Mouse (Mus musculus): Measurements from ENCODE around the gene Btbd35f12.
"Not testable (repeated sequence)": the region's sequence is repeated elsewhere in the genome, so short reads cannot be mapped to it uniquely, and the experiment has no call there.

Gene Btbd35f12

GRCm38 (mm10) chrX:33313079-33313478 lies at the start of gene Btbd35f12:
TSS of gene Btbd35f12 (plus strand) at chrX:33313379.
- not testable (repeated sequence) for DNase-seq (ENCODE audit: extremely low read depth, low read depth)

DNA sequence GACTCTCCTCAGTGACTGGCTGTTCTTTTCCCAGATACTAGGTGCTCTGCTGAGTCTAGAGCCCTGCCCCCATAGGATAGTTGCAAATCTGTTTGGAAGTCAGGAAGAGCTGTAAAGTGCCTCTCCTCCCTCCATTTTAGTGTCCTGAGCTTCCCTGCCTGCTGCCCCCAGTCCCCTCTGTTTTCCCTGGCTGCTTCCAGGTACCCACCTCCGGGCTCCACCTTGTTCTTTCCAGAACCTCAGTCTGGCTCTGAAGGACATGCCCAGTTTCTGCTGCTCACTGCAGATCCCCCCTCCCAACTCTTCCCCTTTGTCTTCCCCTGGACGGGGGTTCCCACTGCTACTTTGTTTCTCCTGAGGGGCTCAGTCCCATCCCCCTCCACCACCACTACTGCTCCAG lies 40.1 kb downstream of the Btbd35f12 start:
- not testable (repeated sequence) for DNase-seq (ENCODE audit: extremely low read depth, low read depth)

Data from MEL-GATA-1-ER (cell line).